Mouse (Mus musculus): ENCODE measurements around the gene Gm20388. TPM values are rescaled to one million over a fixed set of nuclear protein-coding genes. Genes with fewer than 3 reads are reported as not detected.

The Gm20388 gene
- polyA plus RNA-seq, 1 experiment from 2014 or later = 3.6 TPM

GRCm38 (mm10) chr8:122917531-122918392, 3007.1 kb downstream of the Gm20388 start:
- Histone ChIP-seq H3K36me3 (replicated peaks) (peaks cover 34% of the 10 kb centered on the region), H3K27me3 (replicated peaks; ENCODE audit: low read depth, poor library complexity, severe bottlenecking) (no peaks in the 10 kb centered on the region), H3K9me3 (no peaks in the 10 kb centered on the region), H3K27ac (replicated peaks) (peak overlapping the region; percentile 24), H3K4me1 (peaks cover 30% of the 10 kb centered on the region), H3K4me3 (no peak overlapping the region)
- 49% methylated on average over 11 of the region's 11 CpGs for WGBS
- peak; percentile 44 for DNase-seq (ENCODE audit: low spot score)

- 71% methylated on average over 7 of the region's 7 CpGs for WGBS
- Histone ChIP-seq H3K4me3 (no peak overlapping the region), H3K9me3 (no peaks in the 10 kb centered on the region), H3K4me1 (peaks cover 33% of the 10 kb centered on the region), H3K27me3 (replicated peaks; ENCODE audit: low read depth, poor library complexity, severe bottlenecking) (no peaks in the 10 kb centered on the region), H3K36me3 (replicated peaks) (peaks cover 26% of the 10 kb centered on the region), H3K27ac (replicated peaks) (0 out of 2 replicates have a peak overlapping the region, but pooled peaks have one; percentile 24)
- DNase-seq (ENCODE audit: low spot score) = no peak
Measured at GRCm38 (mm10) chr8:122918438-122919107, 3007.9 kb downstream of the Gm20388 start.

- WGBS = 88% methylated on average over 7 of the region's 7 CpGs
- Histone ChIP-seq H3K27ac (replicated peaks) (no peak overlapping the region), H3K9me3 (no peaks in the 10 kb centered on the region), H3K36me3 (replicated peaks) (peaks cover 3% of the 10 kb centered on the region; the same call in 1 of the 2 replicates), H3K4me1 (peaks cover 40% of the 10 kb centered on the region), H3K4me3 (no peak overlapping the region), H3K27me3 (replicated peaks; ENCODE audit: low read depth, poor library complexity, severe bottlenecking) (no peaks in the 10 kb centered on the region)
- no peak for DNase-seq (ENCODE audit: low spot score)
Measured at GRCm38 (mm10) chr8:122920890-122921289, 3010.2 kb downstream of the Gm20388 start.

- Histone ChIP-seq H3K36me3 (replicated peaks) (peaks cover 11% of the 10 kb centered on the region), H3K27me3 (replicated peaks; ENCODE audit: low read depth, poor library complexity, severe bottlenecking) (no peaks in the 10 kb centered on the region), H3K27ac (replicated peaks) (no peak overlapping the region), H3K9me3 (no peaks in the 10 kb centered on the region), H3K4me1 (peaks cover 27% of the 10 kb centered on the region), H3K4me3 (no peak overlapping the region)
- 93% methylated on average over 3 of the region's 3 CpGs for WGBS
- DNase-seq (ENCODE audit: low spot score) = no peak
Measured at GRCm38 (mm10) chr8:122922945-122923344, 3012.3 kb downstream of the Gm20388 start.

GRCm38 (mm10) chr8:122923431-122924090, 3012.9 kb downstream of the Gm20388 start:
- no peaks in the 10 kb centered on the region for H3K27me3 ChIP-seq (replicated peaks; ENCODE audit: low read depth, poor library complexity, severe bottlenecking)
- H3K36me3 ChIP-seq (replicated peaks) = peaks cover 17% of the 10 kb centered on the region
- H3K4me3 ChIP-seq = no peak overlapping the region
- WGBS = 68% methylated on average over 7 of the region's 7 CpGs
- DNase-seq (ENCODE audit: low spot score) = no peak
- H3K4me1 ChIP-seq = peaks cover 21% of the 10 kb centered on the region
- no peak overlapping the region for H3K27ac ChIP-seq (replicated peaks)
- H3K9me3 ChIP-seq = no peaks in the 10 kb centered on the region

GRCm38 (mm10) chr8:122924091-122924490, 3013.4 kb downstream of the Gm20388 start:
- H3K27me3 ChIP-seq (replicated peaks; ENCODE audit: low read depth, poor library complexity, severe bottlenecking) = no peaks in the 10 kb centered on the region
- H3K4me1 ChIP-seq = peaks cover 16% of the 10 kb centered on the region
- peaks cover 19% of the 10 kb centered on the region for H3K36me3 ChIP-seq (replicated peaks)
- no peak overlapping the region for H3K4me3 ChIP-seq
- no peak for DNase-seq (ENCODE audit: low spot score)
- H3K9me3 ChIP-seq = no peaks in the 10 kb centered on the region
- H3K27ac ChIP-seq (replicated peaks) = no peak overlapping the region
- 80% methylated on average over 6 of the region's 6 CpGs for WGBS

- Histone ChIP-seq H3K4me1 (peaks cover 10% of the 10 kb centered on the region), H3K4me3 (no peak overlapping the region), H3K27ac (replicated peaks) (no peak overlapping the region), H3K9me3 (no peaks in the 10 kb centered on the region), H3K27me3 (replicated peaks; ENCODE audit: low read depth, poor library complexity, severe bottlenecking) (no peaks in the 10 kb centered on the region), H3K36me3 (replicated peaks) (peaks cover 19% of the 10 kb centered on the region)
- no peak for DNase-seq (ENCODE audit: low spot score)
- WGBS = 92% methylated on average over 8 of the region's 8 CpGs
Measured at GRCm38 (mm10) chr8:122925939-122926722, 3015.5 kb downstream of the Gm20388 start.

GRCm38 (mm10) chr8:122926782-122927181, 3016.1 kb downstream of the Gm20388 start:
- peaks cover 12% of the 10 kb centered on the region for H3K4me1 ChIP-seq
- DNase-seq (ENCODE audit: low spot score) = no peak
- no peak overlapping the region for H3K4me3 ChIP-seq
- H3K27me3 ChIP-seq (replicated peaks; ENCODE audit: low read depth, poor library complexity, severe bottlenecking) = no peaks in the 10 kb centered on the region
- WGBS = 82% methylated on average over 7 of the region's 7 CpGs
- no peak overlapping the region for H3K27ac ChIP-seq (replicated peaks)
- no peaks in the 10 kb centered on the region for H3K9me3 ChIP-seq
- peaks cover 21% of the 10 kb centered on the region for H3K36me3 ChIP-seq (replicated peaks)

- no peak for DNase-seq (ENCODE audit: low spot score)
- WGBS = 84% methylated on average over 3 of the region's 3 CpGs
- no peaks in the 10 kb centered on the region for H3K9me3 ChIP-seq
Measured at GRCm38 (mm10) chr8:122927841-122928240, 3017.2 kb downstream of the Gm20388 start.

GRCm38 (mm10) chr8:122928631-122929224, 3018.1 kb downstream of the Gm20388 start:
- DNase-seq (ENCODE audit: low spot score) = no peak
- 92% methylated on average over 7 of the region's 7 CpGs for WGBS
- peaks cover 12% of the 10 kb centered on the region for H3K4me1 ChIP-seq

More at GRCm38 (mm10) chr8:122927841-122928240, 3017.2 kb downstream of the Gm20388 start:
- no peak overlapping the region for H3K4me3 ChIP-seq
- no peaks in the 10 kb centered on the region for H3K27me3 ChIP-seq (replicated peaks; ENCODE audit: low read depth, poor library complexity, severe bottlenecking)
- H3K27ac ChIP-seq (replicated peaks) = no peak overlapping the region
- H3K4me1 ChIP-seq = peaks cover 17% of the 10 kb centered on the region
- peaks cover 21% of the 10 kb centered on the region for H3K36me3 ChIP-seq (replicated peaks)

GRCm38 (mm10) chr8:122931834-122932560, 3021.4 kb downstream of the Gm20388 start:
- H3K9me3 ChIP-seq = no peaks in the 10 kb centered on the region
- H3K36me3 ChIP-seq (replicated peaks) = peaks cover 16% of the 10 kb centered on the region
- peaks cover 14% of the 10 kb centered on the region for H3K4me1 ChIP-seq
- no peak for DNase-seq (ENCODE audit: low spot score)
- H3K4me3 ChIP-seq = no peak overlapping the region
- WGBS = 81% methylated on average over 3 of the region's 3 CpGs
- no peak overlapping the region for H3K27ac ChIP-seq (replicated peaks)
- no peaks in the 10 kb centered on the region for H3K27me3 ChIP-seq (replicated peaks; ENCODE audit: low read depth, poor library complexity, severe bottlenecking)

More at GRCm38 (mm10) chr8:122928631-122929224, 3018.1 kb downstream of the Gm20388 start:
- Histone ChIP-seq H3K36me3 (replicated peaks) (peaks cover 21% of the 10 kb centered on the region), H3K27me3 (replicated peaks; ENCODE audit: low read depth, poor library complexity, severe bottlenecking) (no peaks in the 10 kb centered on the region), H3K9me3 (no peaks in the 10 kb centered on the region), H3K4me3 (no peak overlapping the region), H3K27ac (replicated peaks) (no peak overlapping the region)

All from embryonic facial prominence, embryonic 10.5 days (tissue).